Mouse (Mus musculus) bone marrow macrophage, adult 2 months (primary cell): Measurements from ENCODE around the gene Elac2. TPM values are rescaled to one million over a fixed set of nuclear protein-coding genes. Genes with fewer than 3 reads are reported as not detected.

Source experiments
- H3K27ac ChIP-seq: 2 replicates; pipeline ENCODE4 v1.5.1; 2012; ENCODE audit warnings: low read depth, low read length; ENCODE audit not compliant: insufficient read depth
- H3K4me1 ChIP-seq: 2 replicates; pipeline ENCODE4 v1.6.1; 2012; ENCODE audit warnings: low read length; ENCODE audit not compliant: control insufficient read depth, insufficient read depth
- H3K4me3 ChIP-seq: 2 replicates; pipeline ENCODE4 v1.5.1; 2012; ENCODE audit warnings: mild to moderate bottlenecking, low read length, moderate library complexity; ENCODE audit not compliant: insufficient read depth
- CTCF ChIP-seq: IDR thresholded peaks from 2 replicates; pipeline ENCODE4 v1.5.1; 2012; ENCODE audit warnings: low read depth, mild to moderate bottlenecking, low read length, moderate library complexity
- POLR2A ChIP-seq: IDR thresholded peaks from 2 replicates; pipeline ENCODE4 v1.6.1; 2012; ENCODE audit warnings: mild to moderate bottlenecking, low read depth, low read length, borderline replicate concordance
- polyA plus RNA-seq: library from polyadenylated mRNA; stranded (reverse); fragments of >200 nt; gene quantifications from 2 replicates; pipeline ENCODE4 v1.2.4, GENCODE M21; 2012; ENCODE audit not compliant: missing spikeins, insufficient read depth, insufficient read length

The Elac2 gene
- polyA plus RNA-seq, 1 experiment: 9.4 TPM

GRCm38 (mm10) chr11:65013906-65014305, 35.1 kb downstream of the Elac2 start:
- Histone ChIP-seq H3K4me1 (no peaks in the 10 kb centered on the region), H3K4me3 (no peak overlapping the region), H3K27ac (no peak overlapping the region)
- TF ChIP-seq CTCF: no peak
- TF ChIP-seq POLR2A: no peak

GRCm38 (mm10) chr11:65016754-65017153, 37.9 kb downstream of the Elac2 start:
- Histone ChIP-seq H3K4me1 (no peaks in the 10 kb centered on the region), H3K27ac (no peak overlapping the region), H3K4me3 (no peak overlapping the region)
- TF ChIP-seq CTCF: no peak
- TF ChIP-seq POLR2A: no peak

- TF ChIP-seq CTCF: no peak
- TF ChIP-seq POLR2A: no peak
- Histone ChIP-seq H3K27ac (no peak overlapping the region), H3K4me1 (no peaks in the 10 kb centered on the region), H3K4me3 (no peak overlapping the region)
Observed at GRCm38 (mm10) chr11:65020744-65021143, 41.9 kb downstream of the Elac2 start.

GRCm38 (mm10) chr11:65022771-65023170, 43.9 kb downstream of the Elac2 start:
- Histone ChIP-seq H3K4me1 (no peaks in the 10 kb centered on the region), H3K4me3 (no peak overlapping the region), H3K27ac (no peak overlapping the region)
- TF ChIP-seq POLR2A (no peak), CTCF (no peak)

- Histone ChIP-seq H3K27ac (no peak overlapping the region), H3K4me1 (no peaks in the 10 kb centered on the region), H3K4me3 (no peak overlapping the region)
- TF ChIP-seq POLR2A (no peak), CTCF (no peak)
Observed at GRCm38 (mm10) chr11:65028049-65028448, 49.2 kb downstream of the Elac2 start.

GRCm38 (mm10) chr11:65030201-65030600, 51.4 kb downstream of the Elac2 start:
- Histone ChIP-seq H3K4me1 (peaks cover under 1% of the 10 kb centered on the region; the same call in 1 of the 2 replicates), H3K4me3 (no peak overlapping the region), H3K27ac (no peak overlapping the region)
- no peak for TF ChIP-seq CTCF
- no peak for TF ChIP-seq POLR2A

GRCm38 (mm10) chr11:65032221-65032620, 53.4 kb downstream of the Elac2 start:
- Histone ChIP-seq H3K27ac (no peak overlapping the region), H3K4me1 (peaks cover 2% of the 10 kb centered on the region; the same call in 1 of the 2 replicates), H3K4me3 (no peak overlapping the region)
- no peak for TF ChIP-seq POLR2A
- no peak for TF ChIP-seq CTCF

- Histone ChIP-seq H3K27ac (no peak overlapping the region), H3K4me3 (no peak overlapping the region), H3K4me1 (peaks cover 2% of the 10 kb centered on the region; the same call in 1 of the 2 replicates)
- TF ChIP-seq CTCF: no peak
- TF ChIP-seq POLR2A: no peak
Observed at GRCm38 (mm10) chr11:65038996-65039395, 60.2 kb downstream of the Elac2 start.

GRCm38 (mm10) chr11:65039517-65040095, 60.8 kb downstream of the Elac2 start:
- Histone ChIP-seq H3K4me3 (no peak overlapping the region), H3K4me1 (peaks cover 2% of the 10 kb centered on the region; the same call in 1 of the 2 replicates), H3K27ac (no peak overlapping the region)
- TF ChIP-seq POLR2A: no peak
- TF ChIP-seq CTCF: no peak

GRCm38 (mm10) chr11:65040556-65040955, 61.7 kb downstream of the Elac2 start:
- H3K4me1 ChIP-seq: no peaks in the 10 kb centered on the region; the same call in 1 of the 2 replicates
- H3K27ac ChIP-seq: no peak overlapping the region
- TF ChIP-seq POLR2A (no peak), CTCF (no peak)
- no peak overlapping the region for H3K4me3 ChIP-seq
